Mouse (Mus musculus): Measurements from ENCODE around the gene Mrpl10.

Gene Mrpl10

GRCm38 (mm10) chr11:97041022-97041899 is at the start of gene Mrpl10, which contains the start of gene Lrrc46:
Mrpl10 (plus strand) TSS chr11:97041560.
Lrrc46 (minus strand) TSS chr11:97041407.
- DNase-seq (ENCODE audit: low spot score in 2 of 2), result peak; percentile 77 to 87

GRCm38 (mm10) chr11:96992722-96993311 is 48.5 kb upstream of the Mrpl10 start:
- DNase-seq (ENCODE audit: low spot score in 2 of 2), result no peak

GRCm38 (mm10) chr11:96995031-96995430 is 46.3 kb upstream of the Mrpl10 start:
- no peak for DNase-seq (ENCODE audit: low spot score in 2 of 2)

GRCm38 (mm10) chr11:96995836-96996772 is 45.3 kb upstream of the Mrpl10 start:
- no peak for DNase-seq (ENCODE audit: low spot score in 2 of 2)

- no peak for DNase-seq (ENCODE audit: low spot score in 2 of 2)
These were observed 44.5 kb upstream of the Mrpl10 start for GRCm38 (mm10) chr11:96996773-96997379.

DNA sequence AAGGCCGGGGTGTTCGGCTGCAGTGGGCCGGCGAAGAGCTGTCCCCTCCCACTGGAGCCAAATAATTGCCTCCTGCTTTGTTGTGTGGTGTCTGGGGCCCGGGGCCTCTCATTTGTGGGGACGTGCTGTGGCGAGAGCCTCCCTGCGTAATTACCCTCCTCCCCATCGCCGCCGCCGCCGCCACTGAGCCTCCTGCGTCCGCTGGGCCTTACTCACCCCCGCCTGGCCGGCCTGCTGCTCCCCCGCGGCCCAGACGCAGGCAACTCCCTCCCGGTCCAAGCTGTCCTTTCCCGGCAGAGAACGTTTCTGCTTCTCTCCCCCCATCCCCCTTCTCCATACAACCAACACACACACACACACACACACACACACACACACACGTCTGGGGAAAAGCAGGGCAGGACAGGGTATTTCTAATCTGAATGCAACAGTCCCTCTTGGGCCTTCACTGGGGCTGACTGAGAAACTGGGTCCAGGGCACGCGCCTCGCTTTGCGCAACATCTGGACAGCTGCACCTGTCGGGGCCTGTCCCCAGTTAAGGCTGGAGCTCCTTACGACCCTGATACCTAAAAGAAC is 43.9 kb upstream of the Mrpl10 start:
- no peak for DNase-seq (ENCODE audit: low spot score in 2 of 2)

GRCm38 (mm10) chr11:97003170-97003569 is 38.2 kb upstream of the Mrpl10 start:
- no peak for DNase-seq (ENCODE audit: low spot score in 2 of 2)

DNA sequence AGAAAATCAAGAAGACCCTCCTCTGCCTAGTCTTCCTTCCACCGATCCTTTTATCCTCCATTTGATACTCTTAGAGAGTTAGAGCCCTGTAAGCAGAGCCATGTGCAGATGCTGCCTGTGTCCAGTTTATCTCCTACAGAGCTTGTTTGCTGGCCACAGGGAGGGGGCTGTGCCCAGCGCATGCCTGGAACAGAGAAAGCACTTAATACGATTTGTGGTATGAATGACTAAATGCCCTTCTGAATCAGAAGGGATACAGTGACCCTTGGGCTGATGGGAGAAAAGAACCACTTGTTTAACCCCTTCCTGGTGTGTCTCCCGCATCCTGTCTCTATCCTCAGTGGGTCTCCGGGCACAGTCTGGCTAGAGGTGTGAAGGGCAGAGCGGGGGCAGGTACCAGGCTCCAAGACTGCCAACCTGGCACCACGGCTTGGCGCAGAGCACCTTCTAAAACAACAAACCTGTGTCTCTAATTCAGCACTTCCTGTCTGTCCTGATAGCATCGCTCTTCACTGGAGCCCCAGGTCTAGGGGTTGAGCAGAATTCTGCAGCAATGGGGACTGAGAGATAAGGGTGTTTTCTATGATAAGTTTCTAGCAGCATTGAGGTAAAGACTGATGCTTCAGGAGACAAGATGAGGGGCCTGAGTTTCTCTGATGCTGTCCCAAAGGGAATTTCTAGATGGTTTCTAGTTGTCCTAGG is 34.1 kb upstream of the Mrpl10 start:
- no peak for DNase-seq (ENCODE audit: low spot score in 2 of 2)

DNA sequence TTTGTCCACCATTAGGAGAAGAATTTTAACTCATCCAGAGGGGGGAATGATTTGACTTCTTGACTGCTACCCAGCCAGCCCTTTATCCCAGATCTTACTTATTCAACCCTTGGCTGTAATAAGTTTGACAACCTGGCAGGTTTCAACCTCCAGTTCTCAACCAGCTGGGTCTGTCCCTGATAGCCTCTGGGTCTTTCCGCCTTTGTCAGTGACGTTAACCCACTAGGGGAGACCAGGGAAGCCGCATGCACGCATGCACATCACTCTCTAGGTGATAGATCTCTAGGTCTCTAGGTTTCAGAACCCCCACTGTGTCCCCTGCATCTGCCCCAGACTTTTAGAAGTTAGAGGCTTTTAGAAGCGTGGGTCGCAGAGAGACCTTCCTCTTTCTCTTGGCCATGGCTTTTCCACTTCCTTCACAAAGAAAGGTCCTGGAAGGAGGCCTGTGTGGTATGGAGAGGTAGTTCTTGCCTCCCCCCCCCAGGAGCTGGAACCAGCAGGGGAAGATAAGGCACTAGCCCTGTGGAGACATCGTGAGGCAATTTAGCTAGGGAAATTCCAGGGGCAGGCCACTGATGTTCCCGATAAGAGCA is 32.1 kb upstream of the Mrpl10 start:
- DNase-seq (ENCODE audit: low spot score in 2 of 2), result no peak

- DNase-seq (ENCODE audit: low spot score in 2 of 2), result no peak
These were observed 28.2 kb upstream of the Mrpl10 start, which contains the start of gene Sp6 for GRCm38 (mm10) chr11:97013121-97013670. Sp6 (plus strand) TSS chr11:97013394.

DNA sequence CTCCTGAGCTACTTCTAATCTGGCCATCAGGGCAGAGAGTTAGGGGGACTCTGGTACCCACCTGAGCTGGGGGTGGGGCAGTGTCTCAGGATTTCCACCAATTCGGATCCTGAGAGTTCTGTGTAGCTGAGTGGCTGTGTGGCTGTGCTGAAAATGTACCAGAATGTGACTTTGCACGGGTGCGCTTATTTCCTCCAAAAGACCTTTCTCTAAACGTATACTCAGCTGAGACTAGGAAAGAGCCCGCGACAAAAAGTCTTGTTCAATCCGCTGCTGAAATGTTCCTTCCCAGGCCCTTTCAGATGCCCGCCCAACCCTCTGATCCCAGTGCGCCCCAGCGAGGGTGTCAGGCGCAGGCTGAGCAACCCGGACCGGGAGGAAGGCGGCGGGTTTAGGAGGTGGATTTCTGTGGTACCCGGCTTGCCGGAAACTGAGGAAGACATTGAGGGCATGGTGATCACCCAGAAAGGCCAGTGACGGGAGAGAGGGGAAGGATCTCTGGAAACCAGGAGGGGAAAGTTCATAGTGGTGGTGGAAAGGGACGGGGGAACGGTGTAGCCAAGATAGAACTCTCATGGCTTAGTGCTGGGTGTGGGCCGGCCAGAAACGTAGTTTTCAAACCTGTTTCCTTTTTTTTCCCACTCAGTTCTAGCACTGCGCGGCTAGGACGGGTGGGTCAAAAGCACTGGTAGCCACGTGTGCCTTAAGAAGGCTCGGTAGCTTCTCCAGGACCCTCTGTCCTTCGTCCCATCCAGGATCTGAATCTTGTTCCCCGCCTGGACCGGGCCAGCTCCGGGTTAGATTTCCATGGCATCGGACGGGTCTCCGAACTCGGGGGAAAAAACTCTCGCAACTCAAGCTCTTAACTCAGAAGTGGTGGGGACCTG is 23.4 kb upstream of the Mrpl10 start:
- no peak for DNase-seq (ENCODE audit: low spot score in 2 of 2)

- no peak for DNase-seq (ENCODE audit: low spot score in 2 of 2)
These were observed 22.6 kb upstream of the Mrpl10 start for GRCm38 (mm10) chr11:97018583-97019344.

GRCm38 (mm10) chr11:97019345-97019708 is 22.0 kb upstream of the Mrpl10 start:
- no peak for DNase-seq (ENCODE audit: low spot score in 2 of 2)

DNA sequence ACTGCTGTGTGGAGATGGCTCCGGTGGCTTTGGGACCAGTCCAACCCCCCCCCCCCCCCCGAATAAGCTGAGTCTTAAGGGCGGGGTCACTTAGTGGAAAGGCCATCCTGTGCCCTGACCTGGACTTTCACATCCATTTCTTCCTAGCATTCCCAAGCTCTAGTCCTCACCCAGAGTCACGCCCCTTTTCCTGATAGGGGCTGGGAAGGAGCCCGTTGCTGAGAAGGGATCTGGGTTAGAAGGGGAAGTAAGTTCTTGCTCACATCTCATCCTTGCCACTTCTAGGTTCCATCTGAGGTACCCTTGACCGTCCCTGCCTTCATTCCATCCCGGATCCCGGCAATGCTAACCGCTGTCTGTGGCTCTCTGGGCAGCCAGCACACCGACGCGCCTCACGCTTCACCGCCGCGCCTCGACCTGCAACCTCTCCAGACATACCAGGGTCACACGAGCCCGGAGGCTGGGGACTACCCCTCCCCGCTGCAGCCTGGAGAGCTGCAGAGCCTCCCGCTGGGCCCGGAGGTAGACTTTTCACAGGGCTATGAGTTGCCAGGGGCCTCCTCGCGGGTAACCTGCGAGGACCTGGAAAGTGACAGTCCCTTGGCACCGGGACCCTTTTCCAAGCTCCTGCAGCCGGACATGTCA is 20.1 kb upstream of the Mrpl10 start:
- no peak for DNase-seq (ENCODE audit: low spot score in 2 of 2)

DNA sequence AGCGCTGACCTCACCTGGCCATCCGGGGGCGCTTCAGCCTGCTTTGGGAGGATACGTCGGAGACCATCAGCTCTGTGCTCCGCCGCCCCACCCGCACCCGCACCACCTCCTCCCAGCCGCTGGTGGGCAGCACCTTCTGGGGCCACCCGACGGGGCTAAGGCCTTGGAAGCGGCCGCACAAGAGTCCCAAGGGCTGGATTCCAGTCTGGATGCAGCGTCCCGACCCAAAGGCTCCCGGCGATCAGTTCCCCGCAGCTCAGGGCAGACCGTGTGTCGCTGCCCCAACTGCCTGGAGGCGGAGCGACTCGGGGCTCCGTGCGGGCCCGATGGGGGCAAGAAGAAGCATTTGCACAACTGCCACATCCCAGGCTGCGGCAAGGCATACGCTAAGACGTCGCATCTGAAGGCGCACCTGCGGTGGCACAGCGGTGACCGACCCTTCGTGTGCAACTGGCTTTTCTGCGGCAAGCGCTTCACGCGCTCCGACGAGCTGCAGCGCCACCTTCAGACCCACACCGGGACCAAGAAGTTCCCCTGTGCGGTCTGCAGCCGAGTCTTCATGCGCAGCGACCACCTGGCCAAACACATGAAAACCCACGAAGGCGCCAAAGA is 19.4 kb upstream of the Mrpl10 start:
- peak; percentile 54 to 73 for DNase-seq (ENCODE audit: low spot score in 2 of 2)

- DNase-seq (ENCODE audit: low spot score in 2 of 2), result no peak
These were observed 16.4 kb upstream of the Mrpl10 start for GRCm38 (mm10) chr11:97024977-97025376.

DNA sequence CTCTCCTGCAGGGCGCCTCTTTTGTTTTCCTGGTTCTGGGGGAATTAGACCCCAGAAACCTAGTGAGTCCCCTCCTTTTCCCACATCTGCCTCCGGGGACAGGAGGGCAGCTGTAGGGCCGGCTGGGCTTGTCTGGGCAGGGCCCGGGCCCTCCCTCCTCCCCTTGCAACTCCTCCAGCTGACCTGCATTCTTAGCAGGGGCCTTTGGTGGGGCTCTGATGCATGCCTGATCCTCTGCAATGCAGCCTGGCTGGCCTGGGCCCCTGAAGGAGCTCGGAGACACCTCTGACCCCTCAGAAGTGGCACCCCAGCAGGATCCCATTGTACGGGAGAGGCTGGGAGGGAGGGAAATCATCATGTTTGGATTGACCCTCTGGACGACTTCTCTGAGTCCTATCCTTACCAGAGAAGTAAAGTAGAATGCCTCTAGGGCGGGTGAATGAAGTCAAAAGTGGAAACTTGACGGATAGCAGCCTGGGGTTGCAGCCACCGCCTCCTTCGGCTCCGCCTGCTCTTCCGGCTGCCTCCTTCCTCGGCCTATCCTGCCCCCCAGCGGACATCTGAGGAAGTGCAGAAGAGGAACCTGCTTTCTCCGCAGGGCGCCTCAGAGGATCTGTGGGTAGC is 15.5 kb upstream of the Mrpl10 start:
- peak; percentile 80 to 90 for DNase-seq (ENCODE audit: low spot score in 2 of 2)

All from cerebellum, postnatal 4 days (tissue).